Mouse (Mus musculus): ENCODE results near the gene Arfgap3.
"Not testable (repeated sequence)": the region's sequence is repeated elsewhere in the genome, so short reads cannot be mapped to it uniquely, and the experiment has no call there.

Arfgap3 gene

GRCm38 (mm10) chr15:83296050-83296449, 54.0 kb downstream of the Arfgap3 start:
- peak; percentile 54 for DNase-seq (ENCODE audit: extremely low read depth, insufficient read length, low spot score)

- no peak for DNase-seq (ENCODE audit: extremely low read depth, insufficient read length, low spot score)
Observed at GRCm38 (mm10) chr15:83294954-83295353, 55.1 kb downstream of the Arfgap3 start.

- DNase-seq (ENCODE audit: extremely low read depth, insufficient read length, low spot score): peak; percentile 49
Observed at GRCm38 (mm10) chr15:83293706-83294645, 56.1 kb downstream of the Arfgap3 start.

GRCm38 (mm10) chr15:83293144-83293543, 56.9 kb downstream of the Arfgap3 start:
- DNase-seq (ENCODE audit: extremely low read depth, insufficient read length, low spot score): peak; percentile 60

- peak; percentile 83 for DNase-seq (ENCODE audit: extremely low read depth, insufficient read length, low spot score)
Observed at GRCm38 (mm10) chr15:83292261-83293056, 57.6 kb downstream of the Arfgap3 start.

- DNase-seq (ENCODE audit: extremely low read depth, insufficient read length, low spot score): no peak
Observed at GRCm38 (mm10) chr15:83290899-83291298, 59.1 kb downstream of the Arfgap3 start.

GRCm38 (mm10) chr15:83284828-83285227, 65.2 kb downstream of the Arfgap3 start:
- no peak for DNase-seq (ENCODE audit: extremely low read depth, insufficient read length, low spot score)

- no peak for DNase-seq (ENCODE audit: extremely low read depth, insufficient read length, low spot score)
Observed at GRCm38 (mm10) chr15:83282397-83282796, 67.7 kb downstream of the Arfgap3 start.

GRCm38 (mm10) chr15:83281303-83281702, 68.7 kb downstream of the Arfgap3 start:
- no peak for DNase-seq (ENCODE audit: extremely low read depth, insufficient read length, low spot score)

- DNase-seq (ENCODE audit: extremely low read depth, insufficient read length, low spot score): no peak
Observed at GRCm38 (mm10) chr15:83278579-83278978, 71.5 kb downstream of the Arfgap3 start.

- no peak for DNase-seq (ENCODE audit: extremely low read depth, insufficient read length, low spot score)
Observed at GRCm38 (mm10) chr15:83277451-83277850, 72.6 kb downstream of the Arfgap3 start.

- not testable (repeated sequence) for DNase-seq (ENCODE audit: extremely low read depth, insufficient read length, low spot score)
Observed at GRCm38 (mm10) chr15:83274237-83274636, 75.8 kb downstream of the Arfgap3 start.

GRCm38 (mm10) chr15:83273017-83273416, 77.0 kb downstream of the Arfgap3 start:
- DNase-seq (ENCODE audit: extremely low read depth, insufficient read length, low spot score): no peak

GRCm38 (mm10) chr15:83271221-83271620, 78.8 kb downstream of the Arfgap3 start:
- not testable (repeated sequence) for DNase-seq (ENCODE audit: extremely low read depth, insufficient read length, low spot score)

GRCm38 (mm10) chr15:83269985-83270384, 80.1 kb downstream of the Arfgap3 start:
- DNase-seq (ENCODE audit: extremely low read depth, insufficient read length, low spot score): not testable (repeated sequence)

GRCm38 (mm10) chr15:83268428-83268827, 81.6 kb downstream of the Arfgap3 start:
- DNase-seq (ENCODE audit: extremely low read depth, insufficient read length, low spot score): peak; percentile 23

- no peak for DNase-seq (ENCODE audit: extremely low read depth, insufficient read length, low spot score)
Observed at GRCm38 (mm10) chr15:83265269-83265668, 84.8 kb downstream of the Arfgap3 start.

- DNase-seq (ENCODE audit: extremely low read depth, insufficient read length, low spot score): no peak
Observed at GRCm38 (mm10) chr15:83263405-83263804, 86.6 kb downstream of the Arfgap3 start.

GRCm38 (mm10) chr15:83257906-83258305, 92.1 kb downstream of the Arfgap3 start:
- DNase-seq (ENCODE audit: extremely low read depth, insufficient read length, low spot score): no peak

GRCm38 (mm10) chr15:83256491-83256890, 93.6 kb downstream of the Arfgap3 start:
- no peak for DNase-seq (ENCODE audit: extremely low read depth, insufficient read length, low spot score)

GRCm38 (mm10) chr15:83255944-83256343, 94.1 kb downstream of the Arfgap3 start:
- DNase-seq (ENCODE audit: extremely low read depth, insufficient read length, low spot score): no peak

Data from 3134 (cell line).